Mouse (Mus musculus) liver, postnatal 0 days (tissue): ENCODE results near the gene Txnip. TPM values are rescaled to one million over a fixed set of nuclear protein-coding genes. Genes with fewer than 3 reads are reported as not detected.
"Not testable (repeated sequence)": the region's sequence is repeated elsewhere in the genome, so short reads cannot be mapped to it uniquely, and the experiment has no call there.

Experiments
- ATAC-seq: fragments of 200-750 bp; cut with Nextera tagmentation; 2 replicates; pipeline ENCODE4 v1.8.0; 2017; ENCODE audit warnings: mild to moderate bottlenecking, moderate library complexity
- DNase-seq: peaks from one replicate; pipeline ENCODE4 v3.0.0-alpha.2; 2016
- H3K27ac ChIP-seq: fragments of 300-500 bp; sonication (generic); 2 replicates; pipeline ENCODE4 v1.5.1; 2014; ENCODE audit warnings: antibody characterized with exemption, moderate library complexity, mild to moderate bottlenecking, low read depth
- H3K27me3 ChIP-seq: fragments of 300-500 bp; sonication (generic); 2 replicates; pipeline ENCODE4 v1.6.1; 2014; ENCODE audit warnings: low read length, control low read depth, mixed read lengths; ENCODE audit not compliant: insufficient read depth
- H3K36me3 ChIP-seq: fragments of 300-500 bp; sonication (generic); replicated peaks from 2 replicates; pipeline ENCODE4 v1.6.1; 2014; ENCODE audit warnings: mild to moderate bottlenecking, control low read depth, low read length, moderate library complexity, mixed read lengths; ENCODE audit not compliant: insufficient read depth
- H3K4me1 ChIP-seq: fragments of 300-500 bp; sonication (generic); 2 replicates; pipeline ENCODE4 v1.6.1; 2014; ENCODE audit warnings: antibody characterized with exemption, mild to moderate bottlenecking, control low read depth; ENCODE audit not compliant: insufficient read depth
- H3K4me2 ChIP-seq: fragments of 300-500 bp; sonication (generic); 2 replicates; pipeline ENCODE4 v1.6.1; 2014; ENCODE audit warnings: low read depth, mild to moderate bottlenecking, low read length, moderate library complexity, mixed read lengths
- H3K4me3 ChIP-seq: fragments of 300-500 bp; sonication (generic); 2 replicates; pipeline ENCODE4 v1.5.1; 2014; ENCODE audit warnings: low read depth, low read length
- H3K9ac ChIP-seq: fragments of 300-500 bp; sonication (generic); replicated peaks from 2 replicates; pipeline ENCODE4 v1.6.1; 2014; ENCODE audit warnings: mild to moderate bottlenecking, moderate library complexity
- H3K9me3 ChIP-seq: fragments of 300-500 bp; sonication (generic); 2 replicates; pipeline ENCODE4 v1.6.1; 2016; ENCODE audit warnings: mild to moderate bottlenecking, control low read depth, low read length, mixed read lengths
- CTCF ChIP-seq: sonication (generic); IDR thresholded peaks from 2 replicates; pipeline ENCODE4 v1.5.1; 2016; ENCODE audit warnings: antibody characterized with exemption, low read depth
- EP300 ChIP-seq: IDR thresholded peaks from 2 replicates; pipeline ENCODE4 v1.6.1; 2016; ENCODE audit warnings: antibody characterized with exemption, low read depth, mild to moderate bottlenecking
- WGBS: fragments of 180-500 bp; shearing (Covaris S2); extraction: QIAGEN DNeasy Blood & Tissue Kit; methylation state at CpG from one replicate; pipeline ENCODE4 v1.1.7; 2014; ENCODE audit not compliant: insufficient replicate concordance; 5-methylcytosine and 5-hydroxymethylcytosine counted together
- polyA plus RNA-seq: library from polyadenylated mRNA; unstranded; fragments of >200 nt; fragmentation: Nextera tagmentation; extraction: Ambion mirVana; gene quantifications from 2 replicates; pipeline ENCODE4 v1.2.1, GENCODE M21; 2015

Txnip gene
- polyA plus RNA-seq, 1 experiment from 2014 or later, result 72.4 TPM

DNA sequence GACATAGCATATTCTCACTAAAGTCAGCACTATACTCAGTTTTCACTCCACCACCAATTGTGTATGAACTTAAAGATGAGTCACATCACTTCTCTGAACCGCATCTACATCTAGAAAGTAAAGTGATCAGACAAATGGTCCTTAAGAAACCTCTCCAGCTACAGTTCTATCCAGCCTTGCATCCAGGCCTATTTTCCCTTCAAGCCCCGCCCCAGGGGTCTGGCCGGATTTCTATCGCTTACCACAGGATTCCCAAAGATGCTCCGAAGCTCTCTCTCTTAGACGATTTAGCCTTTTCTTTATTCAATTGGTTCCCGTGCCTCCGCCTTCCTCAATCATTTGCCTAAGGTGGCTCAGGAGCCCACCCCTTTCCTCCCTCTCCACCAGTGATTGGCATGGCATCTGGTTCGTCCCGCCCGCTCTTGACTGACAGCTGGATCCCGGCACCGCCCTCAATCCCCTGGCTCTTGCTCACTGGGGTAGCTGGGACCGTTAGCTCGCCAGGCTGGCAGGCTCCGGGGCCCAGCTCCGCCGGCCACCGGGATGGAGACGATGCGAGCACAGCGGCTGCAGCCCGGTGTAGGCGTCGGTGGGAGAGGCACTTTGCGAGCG, 43.0 kb downstream of the Txnip start, which contains the start of gene Lix1l:
Gene Lix1l (plus strand): TSS at position 511 of the 612 bp plus-strand sequence.
- Histone ChIP-seq H3K27me3 (peaks cover 58% of the 10 kb centered on the region), H3K4me1 (peaks cover 21% of the 10 kb centered on the region), H3K36me3 (no peaks in the 10 kb centered on the region), H3K4me3 (peak within 1 kb of the TSS; percentile 62), H3K9ac (peak within 1 kb of the TSS; percentile 57), H3K9me3 (no peaks in the 10 kb centered on the region), H3K4me2 (peak within 1 kb of the TSS; percentile 96), H3K27ac (peak within 1 kb of the TSS; percentile 74)
- 2% methylated on average over 25 of the region's 27 CpGs for WGBS
- DNase-seq, result peak; percentile 87
- peak; percentile 93 for ATAC-seq
- TF ChIP-seq CTCF (no peak), EP300 (no peak)

DNA sequence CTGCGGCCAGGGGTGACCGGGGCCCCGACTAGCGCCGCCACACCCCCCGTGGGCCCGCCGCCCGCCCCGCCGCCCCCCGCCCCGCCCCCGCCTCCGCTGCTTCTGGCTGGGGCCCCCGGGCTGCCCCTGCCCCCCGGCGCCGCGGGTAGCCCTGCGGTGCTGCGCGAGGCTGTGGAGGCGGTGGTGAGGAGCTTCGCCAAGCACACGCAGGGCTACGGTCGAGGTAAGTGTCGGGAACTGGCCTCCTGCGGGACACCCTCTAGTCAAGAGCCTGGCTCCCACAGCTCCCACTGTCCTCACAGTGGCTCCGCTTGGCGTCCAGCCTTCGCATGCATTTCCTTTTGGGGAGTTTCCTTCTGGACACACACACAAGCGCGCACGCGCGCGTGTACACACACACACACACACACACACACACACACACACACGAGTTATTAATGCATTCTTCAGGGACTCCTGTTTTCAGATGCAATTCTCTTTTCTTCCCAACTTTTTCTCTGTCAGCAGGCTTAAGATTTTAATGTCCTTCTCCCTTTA, 43.6 kb downstream of the Txnip start:
- ATAC-seq (peak; percentile 51), DNase-seq (peak; percentile 45)
- Histone ChIP-seq H3K36me3 (no peaks in the 10 kb centered on the region), H3K4me3 (peak overlapping the region; percentile 62), H3K4me1 (peaks cover 19% of the 10 kb centered on the region), H3K27ac (peak overlapping the region; percentile 74), H3K9ac (peak overlapping the region; percentile 57), H3K27me3 (peaks cover 52% of the 10 kb centered on the region), H3K9me3 (no peaks in the 10 kb centered on the region), H3K4me2 (peak overlapping the region; percentile 96)
- no peak for TF ChIP-seq EP300
- TF ChIP-seq CTCF, result no peak
- WGBS, result under 1% methylated on average over 25 of the region's 40 CpGs

DNA sequence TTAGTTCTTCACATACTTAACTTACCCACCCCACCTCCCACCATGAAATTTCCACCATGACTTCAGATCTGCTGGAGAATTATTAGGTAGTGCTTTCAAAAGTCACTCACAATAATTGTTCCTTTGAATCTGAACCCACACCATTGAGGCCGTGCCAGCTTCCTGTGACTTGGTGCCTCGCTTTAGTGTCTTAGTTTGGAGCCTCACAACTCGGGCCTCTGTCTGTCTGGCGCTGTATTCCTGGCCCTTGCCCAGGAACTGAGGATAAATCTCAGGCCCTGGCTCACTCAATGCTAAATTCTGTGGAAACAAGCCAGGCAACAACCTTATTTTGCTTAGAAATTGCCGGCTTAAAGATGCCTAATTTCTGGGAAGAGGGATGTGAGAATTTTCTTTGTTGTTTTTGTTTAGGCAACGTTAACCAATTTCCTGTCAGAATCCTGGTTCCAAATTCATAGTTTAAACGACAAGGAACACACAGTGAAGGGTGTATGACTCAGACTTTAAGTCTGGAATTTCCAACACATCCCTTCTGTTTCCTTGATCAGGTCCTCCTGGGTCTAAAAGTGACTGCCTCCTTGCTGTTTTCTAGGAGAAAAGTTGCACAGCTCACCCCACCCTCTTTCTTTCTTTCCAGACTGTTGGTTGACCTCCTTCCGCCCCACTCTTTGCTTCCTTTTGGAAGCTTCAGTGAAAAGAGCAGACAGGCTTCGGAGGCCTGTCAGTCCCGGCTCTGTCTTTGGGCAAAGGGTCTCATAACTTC, 44.4 kb downstream of the Txnip start:
- H3K4me3 ChIP-seq, result peak overlapping the region; percentile 62; the same call in 1 of the 2 replicates
- no peak overlapping the region for H3K9ac ChIP-seq
- WGBS, result 55% methylated on average over 10 of the region's 10 CpGs
- peak overlapping the region; percentile 96 for H3K4me2 ChIP-seq
- H3K27me3 ChIP-seq, result peaks cover 44% of the 10 kb centered on the region
- H3K36me3 ChIP-seq, result no peaks in the 10 kb centered on the region
- H3K4me1 ChIP-seq, result peaks cover 12% of the 10 kb centered on the region
- no peaks in the 10 kb centered on the region for H3K9me3 ChIP-seq
- ATAC-seq (no peak), DNase-seq (no peak)
- TF ChIP-seq CTCF (no peak), EP300 (no peak)
- peak overlapping the region; percentile 74; the same call in 1 of the 2 replicates for H3K27ac ChIP-seq

DNA sequence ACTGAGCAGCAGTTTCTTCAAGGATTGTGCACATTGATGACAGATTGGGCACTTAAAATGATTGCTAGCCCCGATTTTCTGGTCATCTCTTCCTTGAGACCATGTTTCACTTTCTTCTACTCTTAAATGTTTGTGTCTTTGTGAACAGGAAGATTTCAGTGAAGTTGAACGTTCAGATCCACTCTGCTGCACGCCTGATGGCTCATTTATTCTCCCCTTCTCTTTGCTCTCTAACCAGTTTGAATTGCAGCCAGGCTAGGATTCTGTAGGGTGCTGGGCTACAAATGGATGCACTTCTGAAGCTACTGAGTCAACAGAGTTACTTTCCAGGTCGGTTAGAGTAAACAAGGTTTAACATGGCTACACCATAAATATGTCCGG, 44.9 kb downstream of the Txnip start:
- Histone ChIP-seq H3K4me3 (no peak overlapping the region), H3K36me3 (no peaks in the 10 kb centered on the region), H3K27ac (no peak overlapping the region), H3K9me3 (no peaks in the 10 kb centered on the region), H3K4me1 (peaks cover 7% of the 10 kb centered on the region), H3K27me3 (peaks cover 38% of the 10 kb centered on the region), H3K9ac (no peak overlapping the region), H3K4me2 (peak overlapping the region; percentile 96)
- DNase-seq, result no peak
- TF ChIP-seq EP300 (no peak), CTCF (no peak)
- 47% methylated on average over 5 of the region's 5 CpGs for WGBS
- ATAC-seq, result no peak

DNA sequence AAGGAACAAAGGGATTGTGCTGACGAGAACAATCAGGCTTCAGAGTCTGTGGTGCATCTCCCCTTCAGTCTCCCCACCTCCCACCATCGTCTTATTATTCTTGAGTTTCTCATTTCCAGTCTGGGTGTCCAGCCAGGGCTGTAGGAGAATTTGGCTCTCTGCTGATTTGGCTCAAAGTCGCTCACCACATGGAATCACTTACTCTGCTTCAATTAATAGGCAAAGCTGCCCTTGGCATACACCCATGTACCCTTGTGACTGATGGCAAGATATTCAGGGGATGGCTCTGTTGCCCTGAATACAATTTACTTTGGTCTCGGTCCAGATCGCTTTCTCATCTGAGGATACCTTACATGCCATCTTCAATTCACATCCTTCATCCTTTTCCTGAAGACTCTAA, 45.6 kb downstream of the Txnip start:
- H3K9me3 ChIP-seq, result no peaks in the 10 kb centered on the region
- H3K4me1 ChIP-seq, result peaks cover 1% of the 10 kb centered on the region; the same call in 1 of the 2 replicates
- no peaks in the 10 kb centered on the region for H3K36me3 ChIP-seq
- no peak overlapping the region for H3K4me2 ChIP-seq
- H3K27me3 ChIP-seq, result peaks cover 32% of the 10 kb centered on the region
- H3K4me3 ChIP-seq, result no peak overlapping the region
- 67% methylated on average over 5 of the region's 5 CpGs for WGBS
- DNase-seq, result no peak
- no peak overlapping the region for H3K27ac ChIP-seq
- ATAC-seq, result no peak
- TF ChIP-seq CTCF (no peak), EP300 (no peak)
- H3K9ac ChIP-seq, result no peak overlapping the region

DNA sequence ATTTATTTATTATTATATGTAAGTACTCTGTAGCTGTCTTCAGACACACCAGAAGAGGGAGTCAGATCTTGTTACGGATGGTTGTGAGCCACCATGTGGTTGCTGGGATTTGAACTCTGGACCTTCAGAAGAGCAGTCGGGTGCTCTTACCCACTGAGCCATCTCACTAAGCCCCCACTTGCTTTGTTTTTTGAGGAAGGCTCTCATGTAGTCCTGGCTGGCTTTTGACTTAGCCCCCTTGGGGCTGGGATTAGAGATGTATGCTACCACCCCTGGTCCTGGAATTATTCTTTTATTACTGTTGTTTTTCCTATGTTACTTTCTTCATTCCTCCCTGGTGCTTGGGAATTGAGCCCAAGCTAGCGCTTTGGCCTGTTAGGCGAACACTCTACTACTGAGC, 48.2 kb downstream of the Txnip start:
- ATAC-seq, H3K4me1 ChIP-seq, H3K4me3 ChIP-seq, H3K27ac ChIP-seq, H3K9me3 ChIP-seq, H3K27me3 ChIP-seq, DNase-seq, H3K36me3 ChIP-seq, H3K9ac ChIP-seq, H3K4me2 ChIP-seq: not testable (repeated sequence)
- WGBS, result 73% methylated on average over 3 of the region's 4 CpGs
